Mouse (Mus musculus) E14TG2a.4 (cell line): Measurements from ENCODE around the gene Zfp764.

ENCODE experiments used
- CTCF ChIP-seq: conservative IDR thresholded peaks from 2 replicates; pipeline ENCODE4 v1.5.1; 2014; ENCODE audit warnings: low read length
- NANOG ChIP-seq: IDR thresholded peaks from 2 replicates; pipeline ENCODE4 v1.6.1; 2014; ENCODE audit warnings: borderline replicate concordance, low read length, mixed read lengths
- POU5F1 ChIP-seq: IDR thresholded peaks from 2 replicates; pipeline ENCODE4 v1.6.1; 2014; ENCODE audit warnings: low read length, borderline replicate concordance

DNA sequence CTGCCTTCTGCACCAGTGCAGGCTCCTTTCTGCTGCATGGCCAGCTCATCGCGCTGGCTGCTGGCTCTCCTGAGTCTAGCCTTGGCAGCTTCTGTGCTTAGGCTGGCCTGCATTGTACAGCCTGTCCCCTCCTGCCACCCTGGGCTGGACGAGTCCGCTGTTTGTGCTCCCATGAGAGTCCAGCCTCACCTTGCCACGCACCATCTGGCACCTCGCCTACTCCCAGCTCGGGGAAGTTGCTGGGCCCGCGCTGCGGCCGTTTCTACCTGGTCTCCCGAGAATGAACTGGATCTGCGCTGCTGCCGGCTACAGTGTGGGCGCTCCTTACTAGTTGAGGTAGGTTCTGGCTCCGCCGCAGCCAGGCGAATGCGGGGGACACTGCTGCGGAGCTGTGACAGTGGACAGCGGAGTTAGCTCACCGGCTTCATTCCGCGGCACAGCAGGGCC lies 43.1 kb downstream of the Zfp764 start:
- TF ChIP-seq CTCF = no peak
- TF ChIP-seq NANOG = no peak
- TF ChIP-seq POU5F1 = no peak
